Mouse (Mus musculus) lung, embryonic 14.5 days (tissue): ENCODE data around the gene Tns1. TPM values are rescaled to one million over a fixed set of nuclear protein-coding genes. Genes with fewer than 3 reads are reported as not detected.

Experiments used
- ATAC-seq: fragments of 200-750 bp; cut with Nextera tagmentation; 2 replicates; pipeline ENCODE4 v1.8.0; 2017; ENCODE audit warnings: mild to moderate bottlenecking, moderate TSS enrichment, moderate library complexity; ENCODE audit not compliant: insufficient read depth
- DNase-seq: peaks from one replicate; pipeline ENCODE4 v3.0.0-alpha.2; 2015
- H3K27ac ChIP-seq: fragments of 300-500 bp; sonication (generic); 2 replicates; pipeline ENCODE4 v1.5.1; 2014; ENCODE audit warnings: low read depth, mild to moderate bottlenecking, moderate library complexity
- H3K27me3 ChIP-seq: fragments of 300-500 bp; sonication (generic); 2 replicates; pipeline ENCODE4 v1.6.1; 2014; ENCODE audit warnings: low read length, control low read depth; ENCODE audit not compliant: insufficient read depth
- H3K36me3 ChIP-seq: fragments of 300-500 bp; sonication (generic); 2 replicates; pipeline ENCODE4 v1.6.1; 2014; ENCODE audit warnings: control low read depth; ENCODE audit not compliant: insufficient read depth
- H3K4me1 ChIP-seq: fragments of 300-500 bp; sonication (generic); 2 replicates; pipeline ENCODE4 v1.6.1; 2014; ENCODE audit warnings: antibody characterized with exemption, control low read depth; ENCODE audit not compliant: insufficient read depth
- H3K4me2 ChIP-seq: fragments of 300-500 bp; sonication (generic); 2 replicates; pipeline ENCODE4 v1.6.1; 2014; ENCODE audit warnings: mild to moderate bottlenecking
- H3K4me3 ChIP-seq: fragments of 300-500 bp; sonication (generic); 2 replicates; pipeline ENCODE4 v1.5.1; 2014; ENCODE audit warnings: low read depth, low read length
- H3K9ac ChIP-seq: fragments of 300-500 bp; sonication (generic); 2 replicates; pipeline ENCODE4 v1.6.1; 2014
- H3K9me3 ChIP-seq: fragments of 300-500 bp; sonication (generic); 2 replicates; pipeline ENCODE4 v1.6.1; 2016; ENCODE audit warnings: low read depth, low read length, control low read depth
- CTCF ChIP-seq: IDR thresholded peaks from 2 replicates; pipeline ENCODE4 v1.5.1; 2016; ENCODE audit warnings: antibody characterized with exemption, low read depth
- WGBS: fragments of 180-500 bp; shearing (Covaris S2); extraction: QIAGEN DNeasy Blood & Tissue Kit; methylation state at CpG from one replicate; pipeline ENCODE4 v1.1.7; 2014; 5-methylcytosine and 5-hydroxymethylcytosine counted together
- polyA plus RNA-seq: library from polyadenylated mRNA; unstranded; fragments of >200 nt; fragmentation: Nextera tagmentation; extraction: Ambion mirVana; gene quantifications from 2 replicates; pipeline ENCODE4 v1.2.1, GENCODE M21; 2014

Tns1 gene
- polyA plus RNA-seq, 1 experiment from 2014 or later: 95.2 TPM

DNA sequence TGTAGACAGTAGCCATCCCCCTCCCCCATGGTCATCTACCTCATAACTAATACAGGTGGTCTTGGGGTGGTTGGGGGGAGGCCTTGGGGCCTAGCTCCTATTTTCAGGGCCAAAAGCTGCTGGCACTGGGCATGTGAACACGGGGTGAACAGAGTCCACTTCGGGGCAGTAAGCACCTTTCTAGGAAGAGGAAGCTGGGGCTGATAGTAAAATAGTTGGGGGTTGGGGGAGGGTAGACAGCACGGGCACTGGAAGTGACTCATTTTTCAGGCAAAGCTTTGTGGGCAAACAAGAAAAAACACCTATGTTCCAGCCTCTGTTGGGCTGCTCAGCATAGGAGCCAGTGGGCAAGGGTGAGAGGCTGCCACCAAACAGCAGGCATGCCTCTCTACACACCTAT lies 187.7 kb downstream of the Tns1 start:
- no peak for DNase-seq
- no peak overlapping the region for H3K27ac ChIP-seq
- H3K9ac ChIP-seq: no peak overlapping the region
- H3K4me2 ChIP-seq: no peak overlapping the region
- H3K27me3 ChIP-seq: no peaks in the 10 kb centered on the region
- ATAC-seq: no peak
- H3K9me3 ChIP-seq: no peaks in the 10 kb centered on the region
- TF ChIP-seq CTCF: no peak
- no peak overlapping the region for H3K4me3 ChIP-seq
- H3K4me1 ChIP-seq: peaks cover 18% of the 10 kb centered on the region
- peaks cover 61% of the 10 kb centered on the region for H3K36me3 ChIP-seq
- 50% methylated on average over 3 of the region's 3 CpGs for WGBS

DNA sequence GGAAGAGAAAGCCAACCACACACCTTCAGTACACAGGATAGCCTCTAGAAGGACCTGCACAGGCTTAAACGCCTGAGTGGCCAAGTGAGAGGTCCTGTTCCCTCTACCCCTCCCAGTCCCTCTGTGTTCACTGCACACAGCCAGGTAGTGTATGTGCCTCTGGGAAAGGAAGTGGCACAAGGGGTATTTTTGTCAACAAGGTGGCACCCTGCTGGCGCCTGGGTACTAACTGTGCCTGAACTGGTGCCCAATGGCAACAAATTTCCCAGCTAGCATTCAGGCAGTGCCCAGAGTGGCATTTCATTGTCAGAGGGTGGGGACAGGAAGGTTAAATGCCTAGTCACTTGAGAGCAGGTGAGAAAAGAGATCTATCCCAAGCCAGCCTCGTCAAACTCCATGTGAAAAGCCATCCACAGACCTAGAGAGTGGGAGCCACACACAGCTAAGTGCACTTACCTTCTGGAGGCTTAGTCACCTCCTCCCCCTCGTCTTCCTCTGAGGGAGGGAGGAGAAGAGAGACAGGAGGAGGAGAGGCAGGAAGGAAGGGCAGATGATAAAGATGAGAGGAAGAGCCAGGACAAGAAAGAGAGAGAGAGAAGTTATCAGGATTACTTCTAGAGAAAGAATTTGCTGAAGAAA lies 188.7 kb downstream of the Tns1 start:
- Histone ChIP-seq H3K4me1 (peaks cover 18% of the 10 kb centered on the region), H3K27me3 (no peaks in the 10 kb centered on the region), H3K9me3 (no peaks in the 10 kb centered on the region)

DNA sequence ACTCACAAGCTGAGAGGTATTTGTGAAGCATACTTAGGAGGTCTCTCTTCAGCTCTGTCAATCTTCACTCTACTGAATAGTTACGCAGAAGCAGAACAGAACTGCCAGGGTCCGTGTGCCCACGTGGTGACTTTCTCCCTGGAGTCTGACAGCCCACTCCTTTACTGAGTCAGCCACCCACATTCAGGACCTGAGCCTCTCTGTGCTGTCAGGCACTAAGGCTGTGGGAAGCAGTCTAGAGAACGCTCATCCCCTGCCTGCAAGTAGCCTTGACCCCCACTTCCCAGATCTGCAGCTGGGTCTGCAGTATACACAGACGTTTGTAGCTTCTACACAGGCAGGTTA lies 191.1 kb downstream of the Tns1 start:
- no peak for TF ChIP-seq CTCF
- ATAC-seq: peak; percentile 10
- H3K27me3 ChIP-seq: no peaks in the 10 kb centered on the region
- no peak overlapping the region for H3K4me3 ChIP-seq
- peak; percentile 43 for DNase-seq
- H3K27ac ChIP-seq: peak overlapping the region; percentile 92
- no peak overlapping the region; the same call in 1 of the 2 replicates for H3K9ac ChIP-seq
- H3K4me1 ChIP-seq: peaks cover 18% of the 10 kb centered on the region
- no peak overlapping the region; the same call in 1 of the 2 replicates for H3K4me2 ChIP-seq
- 40% methylated on average over 5 of the region's 5 CpGs for WGBS
- H3K36me3 ChIP-seq: peaks cover 53% of the 10 kb centered on the region
- H3K9me3 ChIP-seq: no peaks in the 10 kb centered on the region

More for the DNA sequence above, 188.7 kb downstream of the Tns1 start:
- no peak overlapping the region for H3K4me2 ChIP-seq
- DNase-seq (no peak), ATAC-seq (no peak)
- peaks cover 55% of the 10 kb centered on the region for H3K36me3 ChIP-seq
- 55% methylated on average over 4 of the region's 4 CpGs for WGBS
- no peak overlapping the region; the same call in 1 of the 2 replicates for H3K27ac ChIP-seq
- TF ChIP-seq CTCF: no peak
- no peak overlapping the region for H3K9ac ChIP-seq
- H3K4me3 ChIP-seq: no peak overlapping the region

DNA sequence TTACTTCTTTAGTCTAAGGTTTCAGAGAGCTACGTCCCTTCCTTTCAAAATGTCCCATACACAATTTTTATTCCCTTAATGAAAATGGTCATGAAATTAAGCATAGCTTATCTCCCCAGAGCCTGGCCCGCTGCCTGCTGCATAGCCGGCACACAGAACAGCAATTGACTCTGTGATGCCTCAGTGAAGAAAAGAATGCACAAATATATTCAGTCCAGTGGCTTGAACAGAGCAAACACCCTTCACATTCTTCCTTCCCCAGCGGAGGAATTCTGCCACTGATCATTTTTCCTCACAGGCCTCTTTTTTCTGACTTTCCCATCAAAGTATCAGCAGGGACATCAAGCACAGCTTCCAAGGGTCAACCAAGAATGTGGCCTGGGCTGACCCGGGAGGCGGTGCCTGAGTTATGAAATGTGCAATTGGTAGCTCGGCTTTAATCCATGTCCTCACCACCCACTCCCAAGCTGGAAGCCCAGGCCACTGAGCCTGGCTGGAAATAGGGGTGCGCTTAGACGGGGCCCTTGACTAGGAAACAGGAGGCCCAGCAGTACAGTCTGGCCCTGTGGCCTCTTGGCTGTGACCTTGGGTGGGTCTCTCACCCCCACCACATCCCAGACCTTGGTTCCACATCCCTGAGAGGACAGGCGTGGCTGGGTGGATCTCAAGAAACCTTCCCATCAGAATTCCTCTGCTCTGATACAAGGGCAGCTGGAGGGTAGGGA lies 191.7 kb downstream of the Tns1 start:
- ATAC-seq: peak; percentile 65
- peaks cover 56% of the 10 kb centered on the region for H3K36me3 ChIP-seq
- H3K9ac ChIP-seq: no peak overlapping the region
- DNase-seq: peak; percentile 73
- H3K9me3 ChIP-seq: no peaks in the 10 kb centered on the region
- H3K27ac ChIP-seq: peak overlapping the region; percentile 92
- H3K27me3 ChIP-seq: no peaks in the 10 kb centered on the region
- 37% methylated on average over 10 of the region's 10 CpGs for WGBS
- H3K4me1 ChIP-seq: peaks cover 18% of the 10 kb centered on the region
- H3K4me2 ChIP-seq: peak overlapping the region; percentile 19; the same call in 1 of the 2 replicates
- no peak for TF ChIP-seq CTCF
- no peak overlapping the region for H3K4me3 ChIP-seq

GRCm38 (mm10) chr1:73931851-73932250 lies 192.4 kb downstream of the Tns1 start:
- WGBS: 48% methylated on average over 5 of the region's 5 CpGs
- Histone ChIP-seq H3K4me2 (no peak overlapping the region), H3K36me3 (peaks cover 56% of the 10 kb centered on the region), H3K9ac (no peak overlapping the region), H3K27me3 (no peaks in the 10 kb centered on the region), H3K4me3 (no peak overlapping the region), H3K4me1 (peaks cover 18% of the 10 kb centered on the region), H3K27ac (peak overlapping the region; percentile 92), H3K9me3 (no peaks in the 10 kb centered on the region)
- no peak for TF ChIP-seq CTCF
- DNase-seq (peak; percentile 65), ATAC-seq (no peak)

DNA sequence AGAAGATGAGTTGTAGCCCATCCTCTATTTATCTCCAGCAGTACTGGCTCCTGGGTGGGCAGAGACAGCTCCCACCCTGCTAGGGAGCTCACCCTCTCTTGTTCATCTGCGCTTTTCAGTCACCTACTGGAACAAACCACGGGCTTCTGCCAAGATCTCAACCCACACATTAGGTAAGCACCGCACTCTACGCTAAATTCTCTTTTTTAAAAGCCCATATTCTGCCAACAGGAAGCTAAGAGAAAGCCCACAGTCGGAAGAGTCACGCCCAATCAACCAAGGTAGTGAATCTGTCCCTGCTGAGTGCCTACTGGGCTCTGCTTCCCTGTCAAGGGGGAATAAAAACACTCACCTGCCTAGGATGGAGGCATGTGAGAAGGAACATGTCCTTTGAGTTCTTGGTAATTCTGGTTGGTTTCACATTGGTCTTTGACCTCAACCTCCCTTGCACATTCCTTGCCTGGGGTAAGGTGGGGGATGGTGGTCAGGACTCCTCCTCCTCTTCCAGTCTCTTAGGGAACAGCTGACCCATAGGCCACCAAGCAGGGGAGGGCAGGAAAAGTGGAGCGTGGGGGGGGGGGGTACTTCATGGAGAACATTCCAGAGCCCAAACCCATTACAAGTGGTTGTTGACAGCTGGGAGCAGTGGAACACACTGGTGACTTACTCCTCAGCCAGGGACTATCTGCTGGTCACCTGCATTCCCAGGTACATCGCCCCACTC lies 193.7 kb downstream of the Tns1 start:
- Histone ChIP-seq H3K9me3 (no peaks in the 10 kb centered on the region), H3K36me3 (peaks cover 58% of the 10 kb centered on the region), H3K4me1 (peaks cover 18% of the 10 kb centered on the region), H3K9ac (no peak overlapping the region), H3K4me3 (no peak overlapping the region), H3K27ac (no peak overlapping the region), H3K4me2 (no peak overlapping the region), H3K27me3 (no peaks in the 10 kb centered on the region)
- ATAC-seq (no peak), DNase-seq (no peak)
- 80% methylated on average over 8 of the region's 8 CpGs for WGBS
- no peak for TF ChIP-seq CTCF

DNA sequence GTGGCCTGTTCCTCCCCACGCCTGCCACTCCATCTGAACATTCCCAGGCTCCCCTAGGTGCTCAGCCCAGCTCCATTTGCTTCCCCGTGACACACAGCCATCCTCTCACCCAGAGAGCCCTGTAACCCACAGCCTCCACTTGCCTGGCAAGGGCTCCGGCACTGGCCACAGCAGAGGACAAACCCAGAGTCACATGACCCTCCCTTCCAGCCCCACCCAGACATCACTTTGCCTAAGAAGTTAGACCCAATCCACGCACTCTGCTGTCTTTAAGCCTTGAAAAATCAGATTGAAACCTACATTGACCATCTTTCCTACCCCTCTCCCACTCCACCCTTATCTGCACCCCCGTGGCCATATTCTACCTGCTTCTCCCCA lies 194.3 kb downstream of the Tns1 start:
- Histone ChIP-seq H3K4me2 (no peak overlapping the region), H3K27ac (no peak overlapping the region), H3K9ac (no peak overlapping the region), H3K36me3 (peaks cover 58% of the 10 kb centered on the region), H3K27me3 (no peaks in the 10 kb centered on the region), H3K4me1 (peaks cover 18% of the 10 kb centered on the region), H3K9me3 (no peaks in the 10 kb centered on the region), H3K4me3 (no peak overlapping the region)
- ATAC-seq: no peak
- no peak for DNase-seq
- TF ChIP-seq CTCF: no peak
- WGBS: 85% methylated on average over 5 of the region's 5 CpGs
